Mouse (Mus musculus): ENCODE measurements around the gene Tprn.
"Not testable (repeated sequence)": the region's sequence is repeated elsewhere in the genome, so short reads cannot be mapped to it uniquely, and the experiment has no call there.

Gene Tprn

GRCm38 (mm10) chr2:25236614-25237013 is 25.8 kb upstream of the Tprn start, which contains the start of gene Rnf224:
TSS of gene Rnf224 (minus strand) at chr2:25236787.
- no peak for DNase-seq (ENCODE audit: low read depth, low spot score)

- no peak for DNase-seq (ENCODE audit: low read depth, low spot score)
Observed at GRCm38 (mm10) chr2:25237522-25237921, 24.9 kb upstream of the Tprn start.

GRCm38 (mm10) chr2:25238106-25238505 is 24.3 kb upstream of the Tprn start:
- no peak for DNase-seq (ENCODE audit: low read depth, low spot score)

DNA sequence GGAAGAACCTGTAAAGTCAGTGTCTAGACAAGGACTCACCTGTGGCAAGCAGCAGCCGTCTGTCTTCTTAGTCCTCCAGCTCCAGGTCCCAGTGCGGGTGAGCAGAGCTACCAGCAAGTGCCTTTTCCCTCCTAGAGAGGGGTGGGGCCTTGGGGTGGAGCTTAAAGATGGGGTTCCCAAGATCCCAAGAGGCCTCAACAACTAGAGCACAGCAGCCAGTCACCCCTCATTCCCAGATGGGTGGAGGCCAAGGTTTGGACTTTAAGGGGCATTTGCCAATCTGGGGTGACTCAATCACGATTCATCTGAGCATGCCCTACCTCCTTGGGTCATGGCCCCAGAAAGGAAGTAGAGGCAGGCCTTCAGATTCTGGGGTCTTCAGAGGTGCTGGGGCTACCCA is 22.7 kb upstream of the Tprn start:
- DNase-seq (ENCODE audit: low read depth, low spot score): no peak

DNA sequence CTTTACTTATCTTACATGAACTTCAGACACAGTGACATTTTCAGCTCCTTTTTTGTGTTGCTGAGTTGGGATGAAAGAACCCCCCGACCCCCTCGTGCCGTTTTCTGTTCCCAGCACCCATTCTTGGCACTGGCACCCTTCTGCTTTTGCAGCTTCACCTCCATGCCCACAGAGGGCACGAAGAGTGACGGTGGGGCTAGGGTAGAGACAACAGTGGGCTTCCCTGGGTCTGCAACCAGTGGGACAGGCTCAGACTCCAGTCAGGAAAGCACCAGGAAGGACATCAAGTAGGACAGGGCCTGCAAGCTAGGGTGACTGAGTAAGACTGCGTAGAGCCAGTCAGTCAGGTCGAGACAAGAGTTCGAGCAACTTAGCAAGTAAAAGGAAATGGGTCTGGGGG is 22.1 kb upstream of the Tprn start:
- no peak for DNase-seq (ENCODE audit: low read depth, low spot score)

DNA sequence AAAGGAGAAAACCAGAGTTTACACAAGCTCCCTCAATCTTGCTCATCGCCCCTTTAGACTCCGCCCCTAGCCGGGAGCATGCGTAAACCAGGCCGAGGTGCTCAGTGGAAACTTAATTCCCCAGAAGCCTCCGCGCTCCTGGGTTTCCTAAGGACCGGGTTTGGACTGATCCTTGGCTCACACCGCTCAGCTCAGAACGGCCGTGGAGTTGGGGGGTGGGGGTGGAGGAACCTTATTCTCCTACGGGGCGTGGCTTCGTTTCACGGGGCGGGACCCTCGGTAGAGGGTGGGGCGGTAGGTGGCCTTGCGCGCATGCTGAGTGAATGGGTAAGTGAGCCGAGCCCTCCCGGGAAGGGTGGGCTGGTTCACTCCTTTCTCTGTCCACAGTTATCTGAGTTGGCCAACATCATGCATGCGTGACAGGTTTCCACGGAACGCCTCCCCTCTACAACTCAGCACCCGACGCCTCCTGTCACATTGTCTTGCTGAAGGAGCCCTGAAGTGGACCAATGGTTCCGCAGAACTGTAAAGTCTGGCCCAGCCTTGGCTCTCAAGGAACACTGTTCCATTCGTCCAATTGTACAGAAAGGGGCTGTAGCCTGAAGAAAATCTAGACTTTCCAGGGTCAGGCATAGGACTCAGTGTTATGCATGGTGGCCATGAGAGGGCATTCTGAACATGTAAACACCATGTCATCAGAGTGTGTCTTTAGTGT is 21.5 kb upstream of the Tprn start:
- peak; percentile 79 for DNase-seq (ENCODE audit: low read depth, low spot score)

GRCm38 (mm10) chr2:25241438-25241775 is 21.0 kb upstream of the Tprn start:
- DNase-seq (ENCODE audit: low read depth, low spot score): no peak

GRCm38 (mm10) chr2:25242101-25242506 is 20.3 kb upstream of the Tprn start, which contains the start of the genes Rnf208 and Cysrt1:
TSS of gene Rnf208 (plus strand) at chr2:25242255.
TSS of gene Cysrt1 (minus strand) at chr2:25242452.
- DNase-seq (ENCODE audit: low read depth, low spot score): no peak

- no peak for DNase-seq (ENCODE audit: low read depth, low spot score)
Observed at GRCm38 (mm10) chr2:25243342-25243741, 19.1 kb upstream of the Tprn start.

GRCm38 (mm10) chr2:25244144-25244543 is 18.3 kb upstream of the Tprn start:
- no peak for DNase-seq (ENCODE audit: low read depth, low spot score)

DNA sequence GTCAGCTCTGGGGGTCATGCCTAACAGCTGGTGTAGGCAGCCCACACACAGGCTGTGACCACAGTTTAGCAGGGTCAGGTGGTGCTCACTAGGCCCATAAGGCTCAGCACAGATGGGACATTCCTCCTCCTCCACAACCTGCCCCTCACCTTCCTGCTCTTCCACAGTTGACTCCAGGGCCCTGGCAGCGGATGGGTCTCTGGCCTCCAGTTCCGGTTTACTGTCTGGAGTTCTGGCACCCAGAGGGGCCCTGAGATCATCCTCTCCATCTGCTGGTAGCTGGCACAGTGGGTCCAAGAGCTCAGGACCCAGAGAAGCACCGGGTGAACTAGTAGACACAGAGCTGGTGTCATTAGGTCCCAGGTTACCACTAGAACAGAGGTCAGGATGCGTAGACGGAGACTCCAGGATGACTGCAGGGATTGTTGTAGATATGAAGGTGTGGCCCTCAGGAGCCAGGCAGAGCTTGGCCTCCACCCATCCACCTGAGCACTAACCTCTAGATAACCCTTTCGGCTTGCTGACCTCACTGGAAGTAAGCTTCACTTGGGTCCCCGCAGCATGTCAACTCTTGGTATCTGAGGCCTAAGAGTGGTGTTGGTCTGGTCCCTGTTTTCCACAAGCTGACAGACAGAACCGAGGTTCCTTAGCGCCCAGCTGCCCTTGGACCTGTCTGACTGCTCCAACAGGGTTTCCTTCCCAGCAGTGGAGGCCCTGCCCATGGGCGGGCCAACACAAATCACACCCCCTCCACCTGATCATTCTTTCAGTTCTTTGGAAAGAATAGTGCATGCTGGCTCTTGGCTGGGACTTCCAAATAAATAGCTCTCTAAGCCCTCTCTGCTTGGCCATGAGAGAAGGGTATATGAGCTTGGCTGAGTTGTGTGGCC is 16.0 kb upstream of the Tprn start, which contains the start of gene AL732309.1:
Gene AL732309.1 (minus strand): TSS at position 681 of the 890 bp plus-strand sequence.
- DNase-seq (ENCODE audit: low read depth, low spot score): no peak

- no peak for DNase-seq (ENCODE audit: low read depth, low spot score)
Observed at GRCm38 (mm10) chr2:25252331-25252730, 10.1 kb upstream of the Tprn start.

GRCm38 (mm10) chr2:25255284-25255779 is 7.1 kb upstream of the Tprn start, which contains the start of gene Tmem203:
TSS of gene Tmem203 (plus strand) at chr2:25255439.
- DNase-seq (ENCODE audit: low read depth, low spot score): peak; percentile 93

- DNase-seq (ENCODE audit: low read depth, low spot score): peak; percentile 52
Observed at GRCm38 (mm10) chr2:25256443-25257109, 5.8 kb upstream of the Tprn start.

DNA sequence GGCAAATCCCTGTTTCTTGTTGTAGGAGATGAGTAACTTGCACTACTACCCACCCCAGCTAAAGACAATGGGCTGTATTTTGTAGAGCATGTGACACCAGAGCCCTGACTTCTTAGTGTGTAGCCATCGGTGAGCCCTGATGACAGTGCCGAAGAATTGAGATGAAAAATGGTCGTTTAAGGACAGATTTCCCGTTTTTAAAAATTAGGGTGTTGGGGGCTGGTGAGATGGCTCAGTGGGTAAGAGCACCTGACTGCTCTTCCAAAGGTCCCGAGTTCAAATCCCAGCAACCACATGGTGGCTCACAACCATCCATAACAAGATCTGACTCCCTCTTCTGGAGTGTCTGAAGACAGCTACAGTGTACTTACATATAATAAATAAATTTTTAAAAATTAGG is 5.2 kb upstream of the Tprn start:
- not testable (repeated sequence) for DNase-seq (ENCODE audit: low read depth, low spot score)

DNA sequence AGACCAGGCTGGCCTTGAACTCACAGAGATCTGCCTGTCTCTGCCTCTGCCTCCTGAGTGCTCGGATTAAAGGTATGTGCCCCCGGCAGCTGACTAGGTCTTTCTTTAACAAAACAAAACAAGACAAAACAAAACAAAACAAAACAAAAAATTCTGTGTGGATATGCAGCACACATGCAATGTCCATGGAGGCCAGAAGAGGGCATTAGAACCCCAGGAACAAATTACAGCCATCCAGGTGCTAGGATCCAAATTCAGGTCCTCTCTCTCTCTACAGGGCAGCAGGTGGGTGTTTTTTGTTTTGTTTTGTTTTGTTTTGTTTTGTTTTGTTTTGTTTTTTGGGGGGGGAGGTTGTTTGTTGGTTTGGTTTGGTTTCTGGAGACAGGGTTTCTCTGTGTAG is 3.5 kb upstream of the Tprn start:
- DNase-seq (ENCODE audit: low read depth, low spot score): no peak

DNA sequence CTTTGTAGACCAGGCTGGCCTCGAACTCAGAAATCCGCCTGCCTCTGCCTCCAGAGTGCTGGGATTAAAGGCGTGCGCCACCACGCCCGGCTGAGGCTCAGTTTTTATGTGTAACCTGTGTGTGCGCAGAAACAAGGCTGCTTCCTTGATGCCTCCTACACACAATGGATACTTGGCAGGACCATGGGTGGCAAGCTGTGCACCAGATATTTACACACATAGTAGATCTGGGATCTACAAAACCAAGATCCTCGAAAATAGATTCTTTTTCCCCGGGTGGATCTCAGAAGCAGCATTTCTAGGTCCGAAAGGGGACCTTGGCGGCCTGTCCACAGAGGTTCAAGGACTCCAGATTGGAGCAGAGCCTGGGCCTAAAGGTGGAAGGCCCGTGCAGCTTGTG is 548 bp upstream of the Tprn start:
- DNase-seq (ENCODE audit: low read depth, low spot score): no peak

GRCm38 (mm10) chr2:25262795-25263622 is 591 bp downstream of the Tprn start:
- peak; percentile 48 for DNase-seq (ENCODE audit: low read depth, low spot score)

GRCm38 (mm10) chr2:25263623-25264285 is 1.3 kb downstream of the Tprn start:
- no peak for DNase-seq (ENCODE audit: low read depth, low spot score)

GRCm38 (mm10) chr2:25264286-25264660 is 1.9 kb downstream of the Tprn start:
- DNase-seq (ENCODE audit: low read depth, low spot score): no peak

All from mesoderm, embryonic 11.5 days (tissue).